Mouse (Mus musculus): ENCODE data around the gene Cass4.

GRCm38 (mm10) chr2:172401116-172401825, 7.7 kb downstream of the Cass4 start:
- no peak for TF ChIP-seq CTCF (IDR thresholded peaks at IDR 0.05; ENCODE audit: low read depth, low read length)
- TF ChIP-seq POLR2A (IDR thresholded peaks at IDR 0.05; ENCODE audit: borderline replicate concordance, low read depth, low read length): no peak

Measured in bone marrow macrophage, adult 2 months (primary cell).